Mouse (Mus musculus): ENCODE measurements around the gene Dll4. TPM values are rescaled to one million over a fixed set of nuclear protein-coding genes. Genes with fewer than 3 reads are reported as not detected.

Gene Dll4
- total RNA-seq, 1 experiment from 2014 or later = 12.9 TPM

DNA sequence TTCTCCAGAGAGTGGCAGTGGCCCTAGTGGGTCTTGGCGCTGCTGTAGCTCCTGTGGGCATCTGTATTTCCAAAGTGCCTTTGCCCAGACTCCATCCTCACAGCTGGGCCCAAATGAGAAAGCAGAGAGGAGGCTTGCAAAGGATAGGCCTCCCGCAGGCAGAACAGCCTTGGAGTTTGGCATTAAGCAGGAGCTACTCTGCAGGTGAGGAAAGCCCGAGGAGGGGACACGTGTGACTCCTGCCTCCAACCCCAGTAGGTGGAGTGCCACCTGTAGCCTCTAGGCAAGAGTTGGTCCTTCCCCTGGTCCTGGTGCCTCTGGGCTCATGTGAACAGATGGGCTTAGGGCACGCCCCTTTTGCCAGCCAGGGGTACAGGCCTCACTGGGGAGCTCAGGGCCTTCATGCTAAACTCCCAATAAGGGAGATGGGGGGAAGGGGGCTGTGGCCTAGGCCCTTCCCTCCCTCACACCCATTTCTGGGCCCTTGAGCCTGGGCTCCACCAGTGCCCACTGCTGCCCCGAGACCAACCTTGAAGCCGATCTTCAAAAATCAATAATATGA is 9.5 kb downstream of the Dll4 start:
- DNase-seq = no peak

DNA sequence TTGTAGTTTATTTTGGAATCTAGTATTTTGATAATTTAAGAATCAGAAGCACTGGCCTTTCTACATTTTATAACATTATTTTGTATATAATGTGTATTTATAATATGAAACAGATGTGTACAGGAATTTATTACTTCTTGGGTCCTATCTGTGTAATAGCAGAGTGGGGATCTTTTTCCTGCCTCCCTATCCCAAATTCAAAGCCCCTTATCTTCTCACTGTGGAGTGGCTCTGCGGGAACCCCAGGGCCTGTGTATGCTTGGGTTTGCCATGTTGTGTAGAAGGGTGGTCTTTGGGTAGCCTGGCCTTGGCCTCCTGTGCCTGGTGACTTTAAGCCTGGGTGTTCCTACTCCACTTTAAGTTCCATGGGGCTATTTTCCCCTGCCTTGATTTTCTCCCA is 10.0 kb downstream of the Dll4 start:
- no peak for DNase-seq

DNA sequence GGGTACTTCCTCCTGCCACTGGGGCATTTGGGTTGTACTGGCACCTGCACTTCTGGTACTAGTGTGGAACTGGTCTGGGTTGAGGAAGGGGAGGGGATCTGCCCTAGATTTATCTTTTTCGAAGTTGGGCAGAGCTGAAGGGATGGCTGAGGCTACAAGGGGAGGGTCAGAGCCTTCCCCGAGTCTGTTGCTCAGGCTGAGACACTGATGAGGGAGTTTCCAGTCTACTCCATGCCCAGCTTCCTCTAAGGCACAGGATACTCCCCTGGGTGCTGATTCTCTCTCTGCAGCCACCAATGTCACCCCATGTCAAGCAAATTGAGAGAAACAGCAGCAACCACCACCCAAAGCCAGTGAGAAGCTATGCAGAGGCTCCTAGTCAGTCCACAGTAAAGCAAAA is 10.4 kb downstream of the Dll4 start:
- DNase-seq = no peak

DNA sequence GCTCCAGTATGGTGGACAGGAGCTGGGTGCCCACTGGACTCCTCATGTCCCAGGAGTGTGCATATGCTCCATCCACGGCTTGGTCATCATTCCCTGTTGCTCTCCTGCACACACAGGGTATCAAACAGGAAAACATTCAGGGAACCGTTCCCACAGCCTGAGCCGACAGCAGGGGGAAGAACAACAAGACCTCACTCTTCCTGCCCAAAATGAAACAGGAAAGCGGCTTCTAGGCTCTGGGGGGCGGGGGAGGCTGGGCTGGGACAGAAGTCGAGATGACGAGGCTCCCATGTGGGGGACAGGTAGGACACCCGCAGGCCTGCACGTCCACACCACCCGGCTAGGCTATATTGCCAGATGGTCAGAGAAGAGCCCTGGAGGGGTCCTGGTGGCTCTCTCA is 10.9 kb downstream of the Dll4 start:
- DNase-seq = no peak

DNA sequence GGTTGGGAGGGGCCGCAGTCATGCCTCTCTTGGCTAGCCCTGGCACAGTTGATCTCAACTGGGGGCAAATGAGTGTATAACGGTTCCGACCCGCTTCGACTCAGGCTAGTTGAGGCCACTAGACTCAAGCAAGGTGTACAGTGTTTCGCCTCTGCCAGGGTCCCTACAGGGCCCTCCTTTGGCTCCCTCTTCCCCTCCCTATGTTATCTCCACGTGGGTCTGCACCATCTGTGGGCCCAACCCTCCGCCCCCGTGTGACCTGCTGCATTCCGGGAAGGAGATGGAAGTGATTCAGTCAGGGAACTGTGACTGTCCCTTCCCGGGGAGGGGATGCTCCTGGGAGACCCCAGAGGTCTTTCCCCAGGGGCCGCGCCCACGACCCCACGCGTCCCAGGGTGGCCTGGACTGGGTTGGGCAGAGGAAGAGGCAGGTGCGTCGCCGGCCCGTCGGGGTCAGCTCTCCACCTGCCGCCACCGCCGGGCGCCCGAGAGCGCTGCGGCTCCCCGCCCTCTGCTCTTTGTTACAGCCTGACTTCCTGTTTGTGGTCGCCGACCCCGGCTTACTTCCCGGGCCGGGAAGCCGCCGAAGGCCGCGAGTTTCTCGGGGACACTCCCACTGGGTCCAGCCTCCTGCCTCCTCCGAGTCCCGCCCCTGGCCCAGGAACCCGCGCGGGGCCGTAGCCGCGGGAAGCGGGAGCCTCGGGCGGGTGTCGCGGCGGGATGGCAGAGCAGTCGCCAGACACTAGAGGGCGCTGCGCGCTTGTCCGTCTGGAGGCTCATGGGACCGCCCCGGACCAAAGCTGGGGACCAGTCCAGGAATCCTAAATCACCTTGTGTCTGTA is 12.1 kb downstream of the Dll4 start:
- DNase-seq = peak; percentile 92

DNA sequence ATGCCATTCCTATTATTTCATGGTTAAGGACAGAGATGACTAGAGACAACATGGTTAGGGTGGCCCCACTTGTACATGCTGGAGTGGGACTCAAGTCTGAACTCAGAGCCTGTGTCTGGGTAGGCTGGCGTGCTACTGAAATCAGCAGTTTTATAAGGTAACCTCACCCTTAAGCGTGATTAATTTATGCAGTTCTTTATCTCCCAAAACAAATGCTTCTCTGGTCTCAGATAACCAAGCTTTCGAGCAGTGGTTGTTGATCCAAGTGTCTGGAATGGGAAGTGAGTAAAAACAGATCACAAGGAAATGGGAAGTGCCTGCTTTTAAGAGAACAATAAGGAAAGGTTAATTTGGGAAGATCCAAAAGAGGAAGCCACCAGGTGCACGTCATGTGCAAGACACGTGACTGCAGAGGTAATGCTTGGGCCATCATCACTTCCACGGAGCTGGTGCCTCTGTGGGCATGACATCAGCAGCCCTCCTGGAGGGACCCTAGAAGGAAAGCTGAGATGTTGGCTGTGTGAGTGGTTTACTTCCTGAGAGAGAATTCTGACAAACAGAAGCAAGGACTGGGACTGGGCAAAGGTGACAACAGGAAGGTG is 19.1 kb downstream of the Dll4 start:
- no peak for DNase-seq

DNA sequence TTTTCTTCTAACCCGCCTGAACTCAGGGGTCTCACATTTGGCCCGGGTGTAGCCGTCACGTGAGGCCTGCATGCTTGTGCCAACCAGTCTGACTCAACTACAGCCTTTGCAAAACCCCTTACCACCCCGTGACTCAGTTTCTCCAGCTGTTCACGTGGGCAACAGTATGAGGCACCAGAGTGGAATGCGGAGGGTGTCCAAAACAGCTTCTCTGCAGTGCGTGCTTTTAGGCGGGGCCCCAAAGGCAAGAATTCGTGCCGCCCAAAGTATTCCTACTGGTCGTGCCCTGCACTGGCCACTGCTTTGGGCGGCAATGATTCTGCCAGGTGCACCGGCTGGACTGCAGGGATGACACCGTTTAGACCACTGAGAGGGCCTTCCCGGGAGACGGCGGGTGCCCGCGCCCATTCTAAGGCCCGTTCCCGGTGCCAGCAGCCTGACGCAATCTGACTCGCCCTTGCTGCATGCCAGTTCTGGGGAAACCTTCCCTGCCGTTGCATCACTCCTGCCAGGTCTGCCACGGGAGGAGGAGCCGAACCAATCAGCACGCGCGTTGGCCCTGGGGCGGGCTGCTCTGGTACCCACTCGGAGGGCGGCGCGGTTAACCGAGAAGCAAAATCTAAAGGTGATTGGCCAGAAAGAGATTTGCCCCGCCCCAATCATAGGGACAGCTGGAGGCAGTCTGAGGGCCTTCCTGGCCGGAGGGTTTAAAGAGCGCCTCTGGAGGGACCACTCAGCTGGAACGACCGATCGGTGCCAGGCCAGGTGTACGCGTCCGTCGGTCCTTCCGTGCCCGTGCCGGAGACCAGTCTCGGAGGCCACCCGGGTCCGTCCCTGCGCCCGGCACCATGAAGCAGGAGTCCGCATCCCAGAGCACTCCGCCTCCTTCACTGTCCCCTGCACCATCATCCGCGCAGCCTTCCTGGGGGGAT is 25.2 kb downstream of the Dll4 start, which contains the start of gene Chac1:
TSS of gene Chac1 (plus strand) at position 675 of the 932 bp plus-strand sequence.
- DNase-seq = peak; percentile 95

DNA sequence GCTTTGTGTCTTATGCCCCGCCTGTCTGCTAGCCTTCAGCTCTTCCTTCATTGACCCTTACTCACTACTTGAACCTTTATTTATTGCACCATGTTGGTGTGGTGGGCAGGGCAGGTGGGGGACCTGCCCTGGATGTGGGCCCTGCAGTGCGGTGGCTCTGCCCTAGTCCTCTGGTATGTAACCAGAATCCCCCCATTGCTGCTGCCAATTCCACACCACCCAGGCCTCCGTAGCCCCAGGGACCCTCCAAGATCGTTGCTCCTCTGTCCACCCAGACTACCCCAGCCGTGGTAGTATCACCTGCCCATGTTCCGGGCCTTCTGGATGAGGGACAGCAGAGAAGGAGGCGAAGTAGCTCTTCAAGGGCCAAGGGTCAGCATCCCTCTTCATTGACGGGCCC is 28.1 kb downstream of the Dll4 start:
- DNase-seq = no peak

DNA sequence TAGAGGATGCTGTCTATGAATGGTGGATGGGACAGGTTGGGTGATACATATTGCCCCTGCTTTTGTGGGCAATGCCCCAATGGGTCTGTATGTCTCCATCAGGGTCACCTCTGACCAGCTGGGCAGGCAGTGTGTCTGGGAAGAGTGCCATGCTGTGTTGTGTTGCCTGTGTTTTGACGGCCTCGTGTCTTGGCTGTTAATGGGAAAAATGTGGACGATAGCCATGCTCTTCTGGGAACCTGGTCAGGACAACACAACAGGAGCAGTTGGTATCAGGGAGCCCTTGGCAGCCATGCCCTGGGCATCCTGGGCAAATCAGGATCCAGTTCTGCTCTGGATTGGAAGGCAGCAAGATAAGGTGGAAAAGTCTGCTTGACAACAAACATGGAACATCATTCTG is 29.5 kb downstream of the Dll4 start:
- DNase-seq = peak; percentile 40

DNA sequence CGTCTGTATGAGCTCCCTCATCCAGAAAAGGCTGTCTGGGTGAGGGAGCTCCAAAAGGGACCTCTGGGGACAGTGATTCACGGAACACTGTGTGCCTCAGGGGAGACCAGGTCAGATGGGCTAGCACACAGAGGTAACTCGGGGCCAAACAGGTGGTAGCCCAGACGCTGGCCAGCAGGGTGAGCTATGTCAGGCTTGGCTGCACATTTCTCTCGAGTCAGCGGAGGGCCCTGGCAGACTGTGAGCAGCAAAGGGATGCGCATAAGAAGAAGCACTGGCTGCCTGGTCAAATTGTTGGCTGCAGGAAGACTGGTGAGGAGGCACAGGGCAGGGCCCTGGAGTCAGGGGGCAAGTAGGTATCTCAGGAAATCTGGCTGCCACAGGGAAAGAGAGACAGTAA is 30.1 kb downstream of the Dll4 start:
- peak; percentile 45 for DNase-seq

DNA sequence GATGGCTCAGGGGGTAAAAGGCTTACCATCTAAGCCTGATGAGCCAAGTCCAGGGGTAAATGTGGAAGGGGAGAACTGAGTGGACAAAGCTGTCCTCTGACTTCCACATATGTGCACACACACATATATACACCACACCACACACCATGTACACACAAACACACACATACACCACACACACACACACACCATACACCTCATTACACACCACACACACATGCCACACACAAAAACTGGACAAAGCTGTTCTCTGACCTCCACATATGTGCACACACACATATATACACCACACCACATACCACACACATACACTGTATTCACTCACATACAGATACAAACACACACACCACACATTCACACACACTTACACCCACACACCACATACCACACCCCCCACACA is 30.7 kb downstream of the Dll4 start:
- DNase-seq = no peak

DNA sequence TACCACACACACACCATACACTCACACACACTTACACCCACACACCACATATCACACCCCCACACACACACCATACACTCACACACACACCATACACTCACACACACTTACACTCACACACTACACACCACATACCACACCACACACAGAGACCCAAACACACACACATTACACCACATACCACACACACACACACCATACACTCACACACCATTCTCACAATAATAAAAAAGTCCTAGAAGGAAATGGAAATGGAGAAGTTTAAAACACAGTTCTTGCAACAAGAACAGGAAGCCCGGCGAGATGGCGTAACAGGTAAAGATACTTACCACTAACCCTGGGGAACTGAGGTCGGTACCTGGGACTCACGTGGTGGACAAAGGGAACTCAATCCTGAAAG is 31.2 kb downstream of the Dll4 start:
- no peak for DNase-seq

DNA sequence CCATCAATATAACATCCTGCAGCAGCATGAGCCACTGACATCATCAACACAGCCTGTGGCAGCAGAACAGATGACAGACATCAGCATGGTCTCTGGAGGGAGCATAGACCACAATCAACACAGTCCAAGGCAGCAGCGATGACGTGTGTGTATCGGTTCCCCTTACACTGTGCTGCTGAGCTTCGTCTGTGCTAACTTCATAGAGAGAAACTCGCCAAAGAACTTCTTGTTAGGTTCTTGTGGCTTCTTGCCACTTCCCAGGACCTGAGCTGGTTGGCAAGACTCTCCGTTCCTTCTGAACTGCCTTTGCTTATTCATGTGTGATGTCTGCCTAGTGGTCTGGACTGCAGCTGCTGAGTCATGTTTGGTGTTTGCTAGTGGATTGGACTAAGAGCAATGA is 32.7 kb downstream of the Dll4 start:
- no peak for DNase-seq

DNA sequence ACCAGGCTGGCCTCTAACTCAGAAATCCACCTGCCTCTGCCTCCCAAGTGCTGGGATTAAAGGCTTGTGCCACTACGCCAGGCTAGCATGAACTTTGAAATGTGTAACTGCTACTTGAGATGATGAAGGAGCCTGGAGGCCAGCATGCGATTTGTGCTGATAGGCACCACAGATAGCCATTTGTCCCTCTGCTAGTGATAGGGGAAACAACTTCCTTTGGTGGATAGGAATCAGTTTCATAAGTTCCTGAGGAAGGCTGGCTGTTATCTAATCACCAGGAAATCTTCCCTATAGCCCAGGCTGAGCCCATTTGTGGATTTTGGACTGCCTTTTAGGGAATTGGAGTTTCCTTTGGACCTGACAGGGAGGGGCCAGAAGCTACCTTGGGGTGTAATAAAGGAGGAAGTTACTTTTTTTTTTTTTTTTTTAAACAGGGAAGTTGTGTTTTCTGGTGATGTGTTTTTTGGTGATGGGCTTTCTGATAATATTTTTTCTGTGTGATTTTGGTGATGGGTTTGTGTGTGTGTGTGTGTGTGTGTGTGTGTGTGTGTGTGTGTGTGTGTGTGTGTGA is 34.2 kb downstream of the Dll4 start:
- DNase-seq = no peak

DNA sequence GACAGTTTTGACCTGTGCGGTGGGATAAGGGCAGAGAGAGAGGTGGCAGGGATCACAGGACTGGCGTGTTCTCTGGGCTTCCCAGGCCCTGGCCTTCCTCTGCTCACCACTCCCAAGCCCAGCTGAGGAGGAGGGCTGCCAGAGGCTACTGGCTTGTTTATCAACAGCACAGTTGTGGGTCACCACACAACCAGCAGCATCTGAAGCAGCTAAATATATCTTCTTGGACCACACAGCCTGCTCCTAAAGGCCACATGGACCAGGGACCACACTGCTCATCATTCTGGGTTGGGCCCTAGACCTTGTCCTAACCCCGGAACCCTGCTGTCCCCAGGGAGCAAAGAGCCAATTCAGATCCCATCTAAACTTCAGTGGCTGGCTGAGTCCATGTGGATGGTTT is 39.4 kb downstream of the Dll4 start:
- no peak for DNase-seq

DNA sequence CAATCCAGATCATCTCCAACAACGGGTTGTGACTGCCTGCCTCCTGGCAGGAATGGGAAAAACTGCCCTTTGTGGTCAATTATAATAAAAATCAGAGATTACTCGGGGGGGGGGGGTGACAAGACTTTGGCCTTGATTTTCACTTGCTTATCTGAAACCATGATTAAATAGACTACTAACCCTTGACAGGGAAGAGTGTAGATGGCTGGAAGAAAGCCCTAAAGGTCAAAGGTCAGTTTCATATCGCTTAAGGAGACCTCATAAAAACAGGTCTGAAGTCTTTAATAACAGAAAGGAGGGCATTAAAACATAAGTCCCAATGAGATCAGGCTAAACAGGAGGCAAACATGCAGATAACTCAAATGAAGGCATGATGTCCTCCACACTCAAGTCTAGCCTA is 41.8 kb downstream of the Dll4 start:
- DNase-seq = no peak

DNA sequence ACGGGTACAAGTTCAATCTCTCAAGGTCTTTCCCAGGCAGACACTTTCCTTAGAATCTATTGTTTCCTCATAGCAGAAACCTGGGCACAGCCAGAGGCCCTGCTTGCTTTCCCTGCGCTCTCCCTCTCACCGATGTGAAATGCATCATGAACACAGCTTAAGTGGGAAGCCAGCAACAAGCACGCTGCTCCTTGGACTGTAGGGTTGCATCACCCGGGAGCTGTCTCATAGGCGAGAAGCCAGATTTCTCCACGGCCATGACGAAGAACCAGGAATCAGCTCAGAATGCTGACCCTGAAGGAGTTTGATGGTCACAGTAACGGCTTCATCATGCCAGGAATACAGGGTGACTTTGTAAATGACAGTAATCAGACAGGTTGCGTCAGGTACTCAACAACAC is 44.5 kb downstream of the Dll4 start:
- peak; percentile 36 for DNase-seq

DNA sequence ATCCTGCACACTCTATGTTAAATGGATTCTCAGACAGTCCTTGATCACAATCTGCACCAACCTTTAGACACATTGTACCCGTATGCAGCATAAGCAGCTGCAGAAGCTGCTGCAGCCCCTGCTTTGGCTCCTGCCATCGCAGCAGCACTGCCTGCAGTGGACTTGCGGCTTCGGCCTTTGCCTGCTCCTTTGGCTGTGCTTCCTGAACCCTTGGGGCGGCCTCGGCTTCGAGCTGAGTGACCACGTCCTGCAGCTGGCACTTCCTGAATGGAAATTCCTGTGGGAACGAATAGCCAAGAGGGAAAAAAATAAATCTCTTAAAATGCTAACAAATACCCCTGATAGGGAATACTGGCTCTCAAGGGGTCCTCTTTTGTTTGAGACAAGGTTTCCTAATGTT is 51.7 kb downstream of the Dll4 start:
- DNase-seq = no peak

DNA sequence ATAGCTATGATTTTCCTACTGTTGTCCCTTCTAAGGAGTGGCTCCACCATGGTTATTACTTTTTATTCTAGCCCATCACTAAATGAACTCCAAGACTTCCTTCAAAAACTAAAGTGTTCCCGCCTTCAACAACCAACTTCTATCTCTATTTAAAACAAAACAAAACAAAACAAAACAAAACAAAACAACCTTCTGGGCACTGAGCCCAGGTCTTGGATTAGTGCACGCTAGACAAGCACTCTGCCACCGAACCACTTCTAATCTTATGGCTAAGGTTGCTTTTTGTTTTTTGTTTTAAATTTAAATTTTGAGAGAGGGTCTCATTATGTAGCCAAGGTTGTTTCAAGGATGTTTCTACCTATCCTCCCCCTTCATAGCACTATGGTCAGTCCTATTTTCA is 52.2 kb downstream of the Dll4 start:
- no peak for DNase-seq

DNA sequence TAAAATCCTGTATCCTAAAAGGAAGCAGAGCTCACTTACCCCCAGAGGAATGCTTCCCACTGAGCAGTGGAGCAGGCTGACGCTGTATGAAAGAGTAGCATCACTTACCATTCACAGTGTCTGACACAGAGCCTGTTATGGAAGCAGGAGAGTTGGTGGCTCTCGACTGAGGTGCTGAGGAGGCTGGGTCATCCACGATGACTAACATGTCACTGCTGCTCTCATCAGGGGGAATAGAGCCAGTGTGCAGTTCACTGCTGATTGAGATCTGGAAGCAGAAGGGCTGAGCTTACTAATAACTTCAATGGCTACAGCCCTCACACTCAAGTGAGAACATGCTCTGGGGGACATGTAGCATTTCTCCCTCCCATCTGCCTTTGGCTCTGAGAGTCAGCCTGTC is 53.9 kb downstream of the Dll4 start:
- no peak for DNase-seq

Measured in adrenal gland, postnatal 25 days (tissue).